Mouse (Mus musculus): ENCODE results near the gene Inmt. TPM values are rescaled to one million over a fixed set of nuclear protein-coding genes. Genes with fewer than 3 reads are reported as not detected.

The Inmt gene
- polyA plus RNA-seq, 1 experiment from 2014 or later: not detected

GRCm38 (mm10) chr6:55138343-55138742 lies 36.5 kb downstream of the Inmt start:
- no peaks in the 10 kb centered on the region for H3K36me3 ChIP-seq (ENCODE audit: inconsistent target)
- no peaks in the 10 kb centered on the region for H3K79me2 ChIP-seq (ENCODE audit: inconsistent target)
- no peak overlapping the region for H3K4me3 ChIP-seq (ENCODE audit: inconsistent target)
- H3K27ac ChIP-seq: no peak overlapping the region

GRCm38 (mm10) chr6:55133425-55133824 lies 41.4 kb downstream of the Inmt start:
- Histone ChIP-seq H3K4me3 (ENCODE audit: inconsistent target) (no peak overlapping the region), H3K27ac (no peak overlapping the region), H3K79me2 (ENCODE audit: inconsistent target) (no peaks in the 10 kb centered on the region), H3K36me3 (ENCODE audit: inconsistent target) (no peaks in the 10 kb centered on the region)
- 93% methylated on average over 1 of the region's 1 CpGs for WGBS (ENCODE audit: missing documents)

GRCm38 (mm10) chr6:55132794-55133193 lies 42.0 kb downstream of the Inmt start, which contains the start of gene Crhr2:
Crhr2 (minus strand) TSS chr6:55133016.
- WGBS (ENCODE audit: missing documents): 76% methylated on average over 10 of the region's 10 CpGs
- H3K27ac ChIP-seq: no peak within 1 kb of the TSS
- H3K36me3 ChIP-seq (ENCODE audit: inconsistent target): no peaks in the 10 kb centered on the region
- no peaks in the 10 kb centered on the region for H3K79me2 ChIP-seq (ENCODE audit: inconsistent target)
- no peak within 1 kb of the TSS for H3K4me3 ChIP-seq (ENCODE audit: inconsistent target)

GRCm38 (mm10) chr6:55131301-55131700 lies 43.5 kb downstream of the Inmt start:
- Histone ChIP-seq H3K79me2 (ENCODE audit: inconsistent target) (no peaks in the 10 kb centered on the region), H3K36me3 (ENCODE audit: inconsistent target) (no peaks in the 10 kb centered on the region), H3K27ac (no peak overlapping the region), H3K4me3 (ENCODE audit: inconsistent target) (no peak overlapping the region)
- 79% methylated on average over 4 of the region's 4 CpGs for WGBS (ENCODE audit: missing documents)

GRCm38 (mm10) chr6:55130631-55131030 lies 44.2 kb downstream of the Inmt start:
- no peak overlapping the region for H3K4me3 ChIP-seq (ENCODE audit: inconsistent target)
- WGBS (ENCODE audit: missing documents): 94% methylated on average over 6 of the region's 6 CpGs

GRCm38 (mm10) chr6:55128391-55128790 lies 46.5 kb downstream of the Inmt start:
- Histone ChIP-seq H3K4me3 (ENCODE audit: inconsistent target) (no peak overlapping the region), H3K79me2 (ENCODE audit: inconsistent target) (no peaks in the 10 kb centered on the region), H3K36me3 (ENCODE audit: inconsistent target) (no peaks in the 10 kb centered on the region), H3K27ac (no peak overlapping the region)

More at GRCm38 (mm10) chr6:55130631-55131030, 44.2 kb downstream of the Inmt start:
- Histone ChIP-seq H3K36me3 (ENCODE audit: inconsistent target) (no peaks in the 10 kb centered on the region), H3K27ac (no peak overlapping the region), H3K79me2 (ENCODE audit: inconsistent target) (no peaks in the 10 kb centered on the region)

GRCm38 (mm10) chr6:55126576-55126975 lies 48.3 kb downstream of the Inmt start:
- H3K4me3 ChIP-seq (ENCODE audit: inconsistent target): no peak overlapping the region
- H3K79me2 ChIP-seq (ENCODE audit: inconsistent target): no peaks in the 10 kb centered on the region
- no peak overlapping the region for H3K27ac ChIP-seq
- H3K36me3 ChIP-seq (ENCODE audit: inconsistent target): no peaks in the 10 kb centered on the region
- 89% methylated on average over 5 of the region's 5 CpGs for WGBS (ENCODE audit: missing documents)

- Histone ChIP-seq H3K4me3 (ENCODE audit: inconsistent target) (no peak overlapping the region), H3K36me3 (ENCODE audit: inconsistent target) (no peaks in the 10 kb centered on the region), H3K27ac (no peak overlapping the region), H3K79me2 (ENCODE audit: inconsistent target) (no peaks in the 10 kb centered on the region)
- 5% methylated on average over 4 of the region's 4 CpGs for WGBS (ENCODE audit: missing documents)
Measured at GRCm38 (mm10) chr6:55123056-55123455, 51.8 kb downstream of the Inmt start.

Other genes starting within 250 kb of the Inmt start
- gene Nod1, start 202.4 kb downstream of the Inmt start, polyA plus RNA-seq (2018): 9.6 to 26.9 TPM (median 17.4 TPM) in 3 replicates
- 6.4 to 8.4 TPM (median 8.1 TPM) in 3 replicates for gene Ggct, start 182.1 kb downstream of the Inmt start, polyA plus RNA-seq (2018)
- gene Gars, start 137.0 kb downstream of the Inmt start, polyA plus RNA-seq (2018): 35.4 to 62.1 TPM (median 43.9 TPM) in 3 replicates
- not detected in 3 replicates for gene Crhr2, start 42.0 kb downstream of the Inmt start, polyA plus RNA-seq (2018)
- gene Mindy4, start 28.3 kb upstream of the Inmt start, polyA plus RNA-seq (2018): 0.34 to 1.3 TPM (median 0.68 TPM) in 3 replicates
- not detected in 3 replicates for gene Aqp1, start 161.4 kb upstream of the Inmt start, polyA plus RNA-seq (2018)
- not detected in 3 replicates for gene Ghrhr, start 201.3 kb upstream of the Inmt start, polyA plus RNA-seq (2018)